21 mouse cellular contexts compared by ENCODE assay signal in the genomic region with DNA sequence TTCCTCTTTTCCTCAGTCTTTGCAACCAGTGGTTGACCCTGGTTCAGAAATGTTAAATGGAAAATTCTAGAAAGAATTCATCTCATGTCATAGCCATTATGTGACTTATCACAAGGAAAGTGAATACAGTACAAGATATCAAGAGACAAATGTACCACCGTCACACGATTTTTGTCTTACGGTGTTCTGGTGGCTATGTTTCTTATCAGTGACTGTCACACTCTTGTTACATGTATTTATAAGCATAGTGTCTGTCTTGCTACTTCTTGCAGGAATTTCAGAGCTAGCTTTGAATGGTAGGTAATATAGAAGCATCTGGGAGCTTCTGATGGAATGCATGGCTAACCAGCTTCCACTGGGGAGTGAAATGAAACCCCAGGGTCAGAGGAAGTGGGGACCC. TPM values are rescaled to one million over a fixed set of nuclear protein-coding genes. Genes with fewer than 3 reads are reported as not detected.
DNase-seq lines count a peak whose midpoint lies in the region; ATAC-seq and TF ChIP-seq lines count a peak whose summit lies in the region.
"Had no signal": no experiment of that assay in that cellular context is flagged by ENCODE, and none has a peak within 500 bp of the region (broad histone marks: within the 10 kb centered on the region; RNA-seq: fewer than 3 reads in every experiment).

No protein-coding gene starts in this region.

- H3K9me3 ChIP-seq in ES-E14 (ENCODE audit: control insufficient read depth, insufficient read depth, low read depth, low read length): no peaks in the 10 kb centered on the region
- no peaks in the 10 kb centered on the region for H3K9me3 ChIP-seq in liver, embryonic 14.5 days (ENCODE audit: control insufficient read depth, low read length)
- no peaks in the 10 kb centered on the region for H3K9me3 ChIP-seq in kidney, embryonic 14.5 days (ENCODE audit: control insufficient read depth, low read length)
- H3K9me3 ChIP-seq: embryonic facial prominence, embryonic 15.5 days; forebrain, embryonic 15.5 days; heart, embryonic 10.5 days; hindbrain, embryonic 10.5 days had no signal

- H3K4me1 ChIP-seq in ES-E14 (ENCODE audit: control insufficient read depth in 2 of 2, insufficient read depth in 2 of 2, low read length in 2 of 2, poor library complexity in 1 of 2): peaks cover 0 to 3% of the 10 kb centered on the region in 2 experiments; a peak in 1 of 4 replicates
- H3K4me1 ChIP-seq in liver, embryonic 14.5 days (replicated peaks; ENCODE audit: control insufficient read depth in 2 of 2, insufficient read depth in 2 of 2, low read length in 1 of 2): peaks cover 5 to 8% of the 10 kb centered on the region in 2 experiments; a peak in 3 of 4 replicates
- no peaks in the 10 kb centered on the region for H3K4me1 ChIP-seq in kidney, embryonic 14.5 days (ENCODE audit: control insufficient read depth, insufficient read depth, low read length)
- H3K4me1 ChIP-seq: embryonic facial prominence, embryonic 15.5 days; forebrain, embryonic 15.5 days had no signal

- peak; percentile 47 for TF ChIP-seq EP300 in liver, embryonic 14.5 days (IDR thresholded peaks at IDR 0.05; ENCODE audit: low read depth)

- 10% methylated on average over 3 of the region's 3 CpGs for WGBS in liver, embryonic 14.5 days (ENCODE audit: insufficient replicate concordance)
- WGBS in kidney, embryonic 14.5 days: 94% methylated on average over 3 of the region's 3 CpGs

- peak overlapping the region; percentile 9; the same call in 1 of the 2 replicates for H3K4me2 ChIP-seq in liver, embryonic 14.5 days (ENCODE audit: low read depth)
- H3K4me2 ChIP-seq in kidney, embryonic 14.5 days (replicated peaks; ENCODE audit: low read depth, low read length): no peak overlapping the region
- H3K4me2 ChIP-seq: embryonic facial prominence, embryonic 15.5 days; forebrain, embryonic 15.5 days; hindbrain, embryonic 14.5 days had no signal

- no peak overlapping the region for H3K4me3 ChIP-seq in ES-E14 (ENCODE audit: insufficient read depth in 1 of 2, low read depth in 1 of 2, low read length in 2 of 2, poor library complexity in 1 of 2, severe bottlenecking in 1 of 2)
- no peak overlapping the region for H3K4me3 ChIP-seq in liver, embryonic 14.5 days (ENCODE audit: insufficient read depth in 1 of 2, low read depth in 2 of 2, low read length in 2 of 2)
- H3K4me3 ChIP-seq in kidney, embryonic 14.5 days (ENCODE audit: low read length): no peak overlapping the region
- H3K4me3 ChIP-seq: embryonic facial prominence, embryonic 15.5 days; erythroblast, embryonic 14.5 days; forebrain, embryonic 15.5 days; heart, embryonic 10.5 days; hindbrain, embryonic 10.5 days had no signal

- H3K9ac ChIP-seq in ES-E14 (ENCODE audit: insufficient read depth, low read depth, low read length, poor library complexity, severe bottlenecking): no peak overlapping the region
- no peak overlapping the region for H3K9ac ChIP-seq in liver, embryonic 14.5 days (replicated peaks)
- no peak overlapping the region for H3K9ac ChIP-seq in kidney, embryonic 14.5 days (ENCODE audit: low read depth, low read length)
- H3K9ac ChIP-seq: embryonic facial prominence, embryonic 15.5 days; forebrain, embryonic 15.5 days; hindbrain, embryonic 14.5 days had no signal

- no peak for TF ChIP-seq CTCF in liver, embryonic 14.5 days (IDR thresholded peaks at IDR 0.05; ENCODE audit: low read depth)

- no peaks in the 10 kb centered on the region for H3K27me3 ChIP-seq in liver, embryonic 14.5 days (ENCODE audit: control insufficient read depth, insufficient read depth, low read length)
- H3K27me3 ChIP-seq in kidney, embryonic 14.5 days (ENCODE audit: control insufficient read depth, insufficient read depth, low read length): no peaks in the 10 kb centered on the region
- H3K27me3 ChIP-seq: embryonic facial prominence, embryonic 15.5 days; forebrain, embryonic 15.5 days had no signal

- no peak for DNase-seq in ES-E14 (ENCODE audit: low read depth, low spot score)
- DNase-seq in c-Kit-positive CD71-positive TER-119-negative erythroid progenitor cells, embryonic 14.5 days (ENCODE audit: low read depth): peak; percentile 50
- DNase-seq in liver, embryonic 14.5 days (ENCODE audit: low read depth in 3 of 3, low spot score in 3 of 3): no peak
- DNase-seq in embryo, embryonic 10 days (ENCODE audit: low spot score): no peak
- no peak for DNase-seq in cerebellum, postnatal 10 days
- DNase-seq: adrenal gland, adult 8-10 months; adrenal gland, postnatal 36 days; cerebellum, adult 11 months; cerebellum, adult 9-11 months; embryo, embryonic 11 days; gastrocnemius, postnatal 10 days; heart, adult 18-20 months; heart, postnatal 14 days had no signal

- no peaks in the 10 kb centered on the region for H3K36me3 ChIP-seq in ES-E14 (ENCODE audit: control insufficient read depth, insufficient read depth, low read length, poor library complexity, severe bottlenecking)
- no peaks in the 10 kb centered on the region for H3K36me3 ChIP-seq in liver, embryonic 14.5 days (replicated peaks; ENCODE audit: control insufficient read depth, insufficient read depth, low read depth)
- no peaks in the 10 kb centered on the region for H3K36me3 ChIP-seq in kidney, embryonic 14.5 days (ENCODE audit: control insufficient read depth, insufficient read depth, low read length)
- H3K36me3 ChIP-seq: embryonic facial prominence, embryonic 15.5 days; heart, embryonic 10.5 days had no signal

- in situ Hi-C loops in ES-E14 (cut with MboI; ENCODE audit: low sequenced_read_pairs in 2 of 2, unreplicated experiment in 2 of 2): no loop called here

- ATAC-seq in liver, embryonic 14.5 days (ENCODE audit: insufficient read depth): peak; percentile 79; the same call in 1 of the 2 replicates
- ATAC-seq in megakaryocyte progenitor cell, adult 5-6 weeks (replicated peaks; ENCODE audit: poor library complexity): peak; percentile 66
- no peak for ATAC-seq in kidney, embryonic 14.5 days (ENCODE audit: low FRiP score, low TSS enrichment)
- ATAC-seq: forebrain, embryonic 15.5 days had no signal

- peak overlapping the region; percentile 3; the same call in 1 of the 2 replicates for H3K27ac ChIP-seq in ES-E14 (ENCODE audit: insufficient read depth, low read depth, low read length, poor library complexity, severe bottlenecking)
- no peak overlapping the region for H3K27ac ChIP-seq in liver, embryonic 14.5 days
- no peak overlapping the region for H3K27ac ChIP-seq in kidney, embryonic 14.5 days (ENCODE audit: low read depth, low read length)
- H3K27ac ChIP-seq: embryonic facial prominence, embryonic 15.5 days; forebrain, embryonic 15.5 days; heart, embryonic 10.5 days; hindbrain, embryonic 10.5 days; hindbrain, embryonic 14.5 days had no signal

TF ChIP-seq in ES-E14, 5 proteins besides CTCF, POLR2A, EP300 and RAD21:
- no peak for TF ChIP-seq CHD2 (IDR thresholded peaks at IDR 0.05; ENCODE audit: low read depth, low read length)
- no peak for TF ChIP-seq HCFC1 (IDR thresholded peaks at IDR 0.05; ENCODE audit: borderline replicate concordance, insufficient read depth, low read length)
- no peak for TF ChIP-seq ZC3H11A (IDR thresholded peaks at IDR 0.05; ENCODE audit: borderline replicate concordance, low read depth, low read length)
- TF ChIP-seq MAFK (IDR thresholded peaks at IDR 0.05; ENCODE audit: insufficient read depth, low read depth, low read length): no peak
- TF ChIP-seq ZNF384 (IDR thresholded peaks at IDR 0.05; ENCODE audit: low read depth, low read length): no peak

RNA-seq across cellular contexts. Expression of a gene that starts 22.2 kb away (rescaled TPM):
- 48.0 and 60.1 TPM in 2 replicates for total RNA-seq in ES-E14 (2012; rRNA removed)
- 6.0 and 6.4 TPM in 2 replicates for polyA plus RNA-seq in liver, embryonic 14.5 days (2012; rRNA removed)
- polyA plus RNA-seq in liver, embryonic 14.5 days (2014; fragmentation: Nextera tagmentation; extraction: Ambion mirVana): 4.7 and 7.4 TPM in 2 replicates
- total RNA-seq in megakaryocyte progenitor cell, adult 5-6 weeks (2015): 0.20 and 1.2 TPM in 2 replicates
- 0.83 and 7.9 TPM in 2 replicates for total RNA-seq in megakaryocyte progenitor cell, adult 5-6 weeks (2017)
- polyA plus RNA-seq in kidney, embryonic 14.5 days (2014; fragmentation: Nextera tagmentation; extraction: Ambion mirVana): 16.3 and 27.0 TPM in 2 replicates

RNA-seq across cellular contexts. Expression of a gene that starts 22.3 kb away (rescaled TPM):
- 10.0 and 10.4 TPM in 2 replicates for total RNA-seq in ES-E14 (2012; rRNA removed)
- 44.3 and 44.5 TPM in 2 replicates for polyA plus RNA-seq in liver, embryonic 14.5 days (2012; rRNA removed)
- 58.8 and 70.3 TPM in 2 replicates for polyA plus RNA-seq in liver, embryonic 14.5 days (2014; fragmentation: Nextera tagmentation; extraction: Ambion mirVana)
- total RNA-seq in megakaryocyte progenitor cell, adult 5-6 weeks (2015): 20.5 and 21.7 TPM in 2 replicates
- 7.6 and 8.6 TPM in 2 replicates for total RNA-seq in megakaryocyte progenitor cell, adult 5-6 weeks (2017)
- polyA plus RNA-seq in kidney, embryonic 14.5 days (2014; fragmentation: Nextera tagmentation; extraction: Ambion mirVana): 19.8 and 20.0 TPM in 2 replicates

RNA-seq across cellular contexts. Expression of a gene that starts 56.0 kb away (rescaled TPM):
- 7.9 and 8.4 TPM in 2 replicates for total RNA-seq in ES-E14 (2012; rRNA removed)
- polyA plus RNA-seq in liver, embryonic 14.5 days (2012; rRNA removed): 79.9 and 113 TPM in 2 replicates
- polyA plus RNA-seq in liver, embryonic 14.5 days (2014; fragmentation: Nextera tagmentation; extraction: Ambion mirVana): 110 and 112 TPM in 2 replicates
- total RNA-seq in megakaryocyte progenitor cell, adult 5-6 weeks (2015): 14.3 and 23.0 TPM in 2 replicates
- 12.5 and 20.6 TPM in 2 replicates for total RNA-seq in megakaryocyte progenitor cell, adult 5-6 weeks (2017)
- polyA plus RNA-seq in kidney, embryonic 14.5 days (2014; fragmentation: Nextera tagmentation; extraction: Ambion mirVana): 21.9 and 23.6 TPM in 2 replicates

RNA-seq across cellular contexts. Expression of a gene that starts 56.5 kb away (rescaled TPM):
- 40.1 and 41.0 TPM in 2 replicates for total RNA-seq in ES-E14 (2012; rRNA removed)
- polyA plus RNA-seq in liver, embryonic 14.5 days (2012; rRNA removed): 73.8 and 84.7 TPM in 2 replicates
- 69.8 and 80.4 TPM in 2 replicates for polyA plus RNA-seq in liver, embryonic 14.5 days (2014; fragmentation: Nextera tagmentation; extraction: Ambion mirVana)
- 42.8 and 55.1 TPM in 2 replicates for total RNA-seq in megakaryocyte progenitor cell, adult 5-6 weeks (2015)
- 42.3 and 47.1 TPM in 2 replicates for total RNA-seq in megakaryocyte progenitor cell, adult 5-6 weeks (2017)
- 78.7 and 89.0 TPM in 2 replicates for polyA plus RNA-seq in kidney, embryonic 14.5 days (2014; fragmentation: Nextera tagmentation; extraction: Ambion mirVana)
